7 mouse cellular contexts compared by ENCODE assay signal in genomic region chr5:142816811-142817523, GRCm38 (mm10). TPM values are rescaled to one million over a fixed set of nuclear protein-coding genes. Genes with fewer than 3 reads are reported as not detected.
DNase-seq lines count a peak whose midpoint lies in the region; ATAC-seq and TF ChIP-seq lines count a peak whose summit lies in the region.

No protein-coding gene starts in this region.

- H3K4me1 ChIP-seq in hindbrain, embryonic 16.5 days (ENCODE audit: control insufficient read depth, insufficient read depth, low read depth, low read length), result peaks cover 12% of the 10 kb centered on the region
- H3K4me1 ChIP-seq in spleen, adult 2 months (ENCODE audit: control insufficient read depth, insufficient read depth, insufficient read length), result peaks cover 10% of the 10 kb centered on the region

- peak; percentile 75 for DNase-seq in NIH3T3 (ENCODE audit: low read depth)
- DNase-seq in cerebellum, adult 11-12 months, result peak; percentile 84
- DNase-seq in gastrocnemius, adult 2 months, result peak; percentile 86
- DNase-seq in left cerebral cortex, adult 8-10 months (ENCODE audit: low spot score in 2 of 2), result peak; percentile 63 to 78
- DNase-seq in spleen, adult 2 months (ENCODE audit: low read depth in 1 of 2, low spot score in 2 of 2), result peak in 1 of 2 experiments; percentile 32

- peak; percentile 47 for TF ChIP-seq CTCF in gastrocnemius, adult 2 months (IDR thresholded peaks at IDR 0.05)
- no peak for TF ChIP-seq CTCF in spleen, adult 2 months (IDR thresholded peaks at IDR 0.05; ENCODE audit: extremely low read depth, insufficient read depth, insufficient read length, insufficient replicate concordance)

- no peak for ATAC-seq in hindbrain, embryonic 16.5 days

- H3K27me3 ChIP-seq in hindbrain, embryonic 16.5 days (replicated peaks; ENCODE audit: control insufficient read depth, insufficient read depth, low read length), result no peaks in the 10 kb centered on the region
- peaks cover 26% of the 10 kb centered on the region for H3K27me3 ChIP-seq in spleen, adult 2 months (ENCODE audit: control insufficient read depth, insufficient read depth, low read length)

- no peaks in the 10 kb centered on the region for H3K36me3 ChIP-seq in hindbrain, embryonic 16.5 days (ENCODE audit: control insufficient read depth, insufficient read depth, low read length)
- no peaks in the 10 kb centered on the region; the same call in 1 of the 2 replicates for H3K36me3 ChIP-seq in macrophage (ENCODE audit: inconsistent target)
- H3K36me3 ChIP-seq in spleen, adult 2 months (ENCODE audit: control insufficient read depth, insufficient read depth, low read length), result no peaks in the 10 kb centered on the region

- peak overlapping the region; percentile 99 for H3K4me3 ChIP-seq in gastrocnemius, adult 2 months
- peak overlapping the region; percentile 92 for H3K4me3 ChIP-seq in hindbrain, embryonic 16.5 days (ENCODE audit: low read length)
- peak overlapping the region; percentile 88 for H3K4me3 ChIP-seq in macrophage (ENCODE audit: inconsistent target)
- peak overlapping the region; percentile 90 for H3K4me3 ChIP-seq in spleen, adult 2 months (ENCODE audit: extremely low read depth, insufficient read depth, insufficient read length)

- H3K9me3 ChIP-seq in hindbrain, embryonic 16.5 days (ENCODE audit: control insufficient read depth, low read length), result no peaks in the 10 kb centered on the region

- H3K79me2 ChIP-seq in macrophage (ENCODE audit: inconsistent target), result peaks cover 72% of the 10 kb centered on the region

- no peak for TF ChIP-seq POLR2A in spleen, adult 2 months (IDR thresholded peaks at IDR 0.05; ENCODE audit: low read depth, low read length)

- H3K9ac ChIP-seq in hindbrain, embryonic 16.5 days (ENCODE audit: low read depth, low read length), result peak overlapping the region; percentile 100

- H3K4me2 ChIP-seq in hindbrain, embryonic 16.5 days (ENCODE audit: low read length), result peak overlapping the region; percentile 79

- under 1% methylated on average over 64 of the region's 71 CpGs for WGBS in hindbrain, embryonic 16.5 days
- WGBS in macrophage (ENCODE audit: missing documents), result under 1% methylated on average over 64 of the region's 71 CpGs
- WGBS in spleen, adult 2 months, result under 1% methylated on average over 71 of the region's 71 CpGs

- intact Hi-C loops in gastrocnemius, adult 2 months (cut with DNase I), result loop anchor here (2.0 kb wide), 1 partner anchor 48 kb away; no protein-coding TSS in a partner anchor

- H3K27ac ChIP-seq in gastrocnemius, adult 2 months, result peak overlapping the region; percentile 100
- peak overlapping the region; percentile 100 for H3K27ac ChIP-seq in hindbrain, embryonic 16.5 days (ENCODE audit: low read depth, low read length)
- H3K27ac ChIP-seq in macrophage, result peak overlapping the region; percentile 98
- H3K27ac ChIP-seq in spleen, adult 2 months (ENCODE audit: insufficient read depth, low read length), result peak overlapping the region; percentile 94

RNA-seq across cellular contexts. Expression of gene Tnrc18, which starts 0.5 kb away (rescaled TPM):
- total RNA-seq in gastrocnemius, adult 2 months (2021), result 10 to 100 TPM; 31.5 to 32.0 TPM
- 19.7 and 23.8 TPM in 2 replicates for polyA plus RNA-seq in hindbrain, embryonic 16.5 days (2015; fragmentation: Nextera tagmentation; extraction: Ambion mirVana)
- 100 to 1,000 TPM; 112 to 134 (median 116) TPM for total RNA-seq in left cerebral cortex, adult 8-10 months (2022)
- 100 to 1,000 TPM in 22 of 26 experiments, 10 to 100 TPM in 4; 39.2 to 447 (median 241) TPM for total RNA-seq in macrophage (2018; cell fraction: chromatin; rRNA removed)
- 10 to 100 TPM; 20.2 to 98.3 (median 69.9) TPM for total RNA-seq in macrophage (2018; cell fraction: cytosol; rRNA removed)
- total RNA-seq in macrophage (2018; cell fraction: nucleus; rRNA removed), result 100 to 1,000 TPM in 23 of 26 experiments, 10 to 100 TPM in 3; 54.6 to 280 (median 200) TPM
- polyA plus RNA-seq in macrophage (2018), result 25.5 to 27.5 TPM (median 26.9 TPM) in 3 replicates
- 37.3 and 47.1 TPM in 2 replicates for polyA plus RNA-seq in spleen, adult 2 months (2012; rRNA removed)
